Mouse (Mus musculus): ENCODE measurements around the gene Cox16. TPM values are rescaled to one million over a fixed set of nuclear protein-coding genes. Genes with fewer than 3 reads are reported as not detected.
A peak's percentile ranks its signal among the peaks of the same experiment; 100 is the strongest.
"Not testable (repeated sequence)": the region's sequence is repeated elsewhere in the genome, so short reads cannot be mapped to it uniquely, and the experiment has no call there.

The Cox16 gene
- total RNA-seq (2021) = 10 to 100 TPM; 59.6 to 64.3 TPM

- DNase-seq = peak; percentile 85 to 93
- intact Hi-C loops (cut with DNase I) = loop anchor here (2.0 kb wide), 2 partner anchors 48 to 110 kb away; partner anchors contain the start of genes Gm20498, Med6 and Synj2bp
Measured at GRCm38 (mm10) chr12:81484727-81485191, at the start of gene Cox16. Cox16 (minus strand) TSS chr12:81485127.

DNA sequence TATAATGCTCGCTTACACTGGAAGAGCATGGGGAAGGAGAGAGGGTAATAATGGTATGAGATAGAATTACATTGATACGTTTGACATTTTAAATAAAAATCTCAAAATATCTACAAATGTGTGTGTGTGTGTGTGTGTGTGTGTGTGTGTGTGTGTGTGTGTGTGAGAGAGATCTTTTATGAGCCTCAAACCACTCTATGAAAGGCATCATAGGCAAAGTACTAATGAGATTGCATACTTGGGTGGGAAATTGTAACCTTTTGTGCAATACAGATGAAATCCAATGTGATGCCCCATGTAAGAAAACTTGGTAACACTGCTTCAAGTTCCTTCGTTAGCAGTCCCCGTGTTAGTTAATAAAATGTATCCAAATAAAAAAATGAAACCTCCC lies 48.1 kb upstream of the Cox16 start:
- intact Hi-C loops (cut with DNase I) = loop anchor here (2.0 kb wide), 1 partner anchor 48 kb away; the partner anchor contains the start of gene Cox16
- DNase-seq = no peak

DNA sequence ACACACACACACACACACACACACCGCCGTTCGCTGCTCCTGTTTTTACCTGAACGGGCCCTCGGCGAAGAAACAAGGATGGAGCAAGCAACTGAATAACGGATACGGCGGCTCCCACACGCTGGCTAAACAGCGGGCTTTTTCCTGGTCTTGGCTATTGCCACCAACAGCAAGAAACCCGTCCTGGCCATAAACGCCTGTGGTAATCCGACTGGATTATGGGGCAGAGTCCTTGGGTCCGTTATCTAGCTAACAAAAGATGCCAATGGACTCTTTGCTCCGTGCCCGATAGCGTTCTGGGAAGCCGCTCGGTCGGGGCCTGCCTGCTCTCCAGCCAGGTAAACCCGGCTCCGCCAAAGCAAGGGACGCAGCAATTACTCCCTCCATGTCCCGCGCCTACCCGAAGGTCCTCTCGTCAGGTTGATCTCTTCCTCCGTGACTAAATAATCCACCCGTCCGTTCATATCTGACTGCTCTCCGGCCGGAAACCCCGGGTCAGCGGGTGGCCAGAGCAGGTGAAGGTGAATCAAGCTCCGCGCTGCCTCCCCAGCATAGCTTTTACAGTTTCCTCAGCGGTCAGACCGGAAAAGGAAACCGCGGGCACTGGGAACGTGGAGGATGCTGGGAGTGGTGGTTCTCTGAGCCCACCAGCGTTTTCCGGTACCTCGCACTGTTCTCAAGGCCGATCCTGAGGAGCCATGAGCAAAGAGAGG lies 47.5 kb upstream of the Cox16 start, which contains the start of the genes Gm20498 and Synj2bp:
Gene Gm20498 (minus strand): TSS at position 590 of the 713 bp plus-strand sequence.
Gene Synj2bp (minus strand): TSS at position 596 of the 713 bp plus-strand sequence.
- peak; percentile 79 to 81 for DNase-seq
- intact Hi-C loops (cut with DNase I) = loop anchor here (2.0 kb wide), 1 partner anchor 48 kb away; the partner anchor contains the start of gene Cox16

DNA sequence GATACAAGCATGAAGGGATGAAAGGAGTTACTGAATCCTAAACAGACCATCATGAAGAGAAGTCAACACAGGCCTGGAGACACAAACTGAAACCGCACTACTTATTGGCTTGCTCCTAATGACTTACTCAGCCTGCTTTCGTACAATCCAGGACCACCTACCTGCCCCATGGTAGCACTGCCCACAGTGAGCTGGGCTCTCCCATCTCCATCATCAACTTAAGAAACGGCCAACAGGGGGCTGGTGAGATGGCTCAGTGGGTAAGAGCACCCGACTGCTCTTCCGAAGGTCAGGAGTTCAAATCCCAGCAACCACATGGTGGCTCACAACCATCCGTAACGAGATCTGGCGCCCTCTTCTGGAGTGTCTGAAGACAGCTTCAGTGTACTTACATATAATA lies 45.7 kb upstream of the Cox16 start:
- intact Hi-C loops (cut with DNase I); DNase-seq: not testable (repeated sequence)

GRCm38 (mm10) chr12:81496906-81497305 lies 12.0 kb upstream of the Cox16 start:
- intact Hi-C loops (cut with DNase I); DNase-seq: not testable (repeated sequence)

- DNase-seq = no peak
- intact Hi-C loops (cut with DNase I) = no loop called here
Measured at GRCm38 (mm10) chr12:81490491-81490890, 5.6 kb upstream of the Cox16 start.

GRCm38 (mm10) chr12:81485311-81485710 lies 384 bp upstream of the Cox16 start:
- intact Hi-C loops (cut with DNase I) = loop anchor here (2.0 kb wide), 2 partner anchors 47 to 109 kb away; partner anchors contain the start of genes Gm20498, Med6 and Synj2bp
- DNase-seq = peak; percentile 5 to 7

DNA sequence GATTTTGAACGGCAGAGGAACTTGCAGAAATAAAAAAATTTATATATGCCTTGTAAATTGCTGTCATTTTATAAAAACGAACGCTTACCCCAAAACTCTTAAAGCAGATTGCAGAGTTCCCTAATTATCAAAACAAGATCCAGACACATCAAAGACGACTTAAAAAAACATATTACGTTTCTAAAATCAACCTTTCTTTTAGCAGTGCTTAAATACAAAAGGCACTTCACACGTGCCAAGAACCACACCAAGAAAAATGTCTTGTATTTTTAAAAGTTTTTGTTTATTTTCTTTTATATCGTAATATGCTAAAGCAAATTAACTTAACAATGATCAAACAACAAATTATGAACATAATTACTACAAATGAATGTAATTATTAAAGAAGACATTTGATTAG lies 715 bp downstream of the Cox16 start:
- no peak for DNase-seq
- intact Hi-C loops (cut with DNase I) = loop anchor here (2.0 kb wide), 2 partner anchors 49 to 111 kb away; partner anchors contain the start of genes Gm20498, Med6 and Synj2bp

- no peak for DNase-seq
- intact Hi-C loops (cut with DNase I) = loop anchor here (2.0 kb wide), 2 partner anchors 49 to 111 kb away; partner anchors contain the start of genes Gm20498, Med6 and Synj2bp
Measured at GRCm38 (mm10) chr12:81483656-81484055, 1.3 kb downstream of the Cox16 start.

DNA sequence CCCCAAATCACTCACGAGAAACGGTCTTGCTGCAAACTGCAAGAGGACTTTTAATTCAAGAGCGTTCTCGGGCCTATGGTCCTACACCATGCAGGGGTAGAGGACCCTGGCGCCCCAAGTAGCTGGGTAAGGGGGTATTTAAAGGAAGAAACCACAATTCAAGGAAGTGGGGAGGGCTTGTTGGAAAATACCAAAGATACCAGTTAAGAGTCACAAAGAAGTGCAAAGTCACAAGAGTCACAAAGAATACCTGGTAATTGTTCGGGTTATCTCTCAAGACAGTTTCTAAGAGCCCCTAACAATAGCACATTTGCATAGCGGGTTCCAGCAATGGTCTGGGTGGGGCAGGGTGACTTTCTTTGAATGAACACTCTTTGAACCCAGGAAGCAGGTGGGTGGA lies 25.9 kb downstream of the Cox16 start:
- intact Hi-C loops (cut with DNase I); DNase-seq: not testable (repeated sequence)

- intact Hi-C loops (cut with DNase I); DNase-seq: not testable (repeated sequence)
Measured at GRCm38 (mm10) chr12:81438985-81439384, 45.9 kb downstream of the Cox16 start.

- DNase-seq; intact Hi-C loops (cut with DNase I): not testable (repeated sequence)
Measured at GRCm38 (mm10) chr12:81434778-81435177, 50.1 kb downstream of the Cox16 start.

GRCm38 (mm10) chr12:81421846-81422245 lies 63.1 kb downstream of the Cox16 start, which contains the start of gene Adam4:
Adam4 (minus strand) TSS chr12:81421946.
- intact Hi-C loops (cut with DNase I) = no loop called here
- no peak for DNase-seq

DNA sequence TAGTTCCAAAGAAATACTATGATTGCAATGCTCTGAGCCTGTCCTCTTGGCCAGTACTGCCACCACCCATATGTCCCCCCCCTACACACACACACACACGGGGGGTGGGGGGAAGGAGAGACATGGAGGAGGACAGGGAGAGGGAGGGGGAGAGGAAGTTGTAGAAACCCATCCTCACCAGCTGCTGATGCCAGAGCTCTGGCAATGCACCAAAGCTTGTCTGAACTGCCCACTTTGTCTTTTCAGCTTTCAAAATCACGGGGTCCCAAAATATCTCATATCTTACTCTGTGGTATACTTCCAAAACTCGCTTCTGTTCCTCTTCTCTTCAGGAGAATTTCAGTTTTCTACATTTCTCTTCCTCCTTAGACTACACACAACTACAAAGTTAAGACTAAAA lies 71.7 kb downstream of the Cox16 start:
- no peak for DNase-seq
- intact Hi-C loops (cut with DNase I) = no loop called here

- no peak for DNase-seq
- intact Hi-C loops (cut with DNase I) = no loop called here
Measured at GRCm38 (mm10) chr12:81408966-81409365, 76.0 kb downstream of the Cox16 start.

- DNase-seq = peak; percentile 33 to 44
Measured at GRCm38 (mm10) chr12:81402187-81402586, 82.7 kb downstream of the Cox16 start.

GRCm38 (mm10) chr12:81379364-81379763 lies 105.6 kb downstream of the Cox16 start, which contains the start of gene Gm4787:
Gm4787 (minus strand) TSS chr12:81379464.
- intact Hi-C loops (cut with DNase I); DNase-seq: not testable (repeated sequence)

More at GRCm38 (mm10) chr12:81402187-81402586, 82.7 kb downstream of the Cox16 start:
- intact Hi-C loops (cut with DNase I) = loop anchor here (1.0 kb wide), 2 partner anchors 203 to 420 kb away; no protein-coding TSS in a partner anchor

- intact Hi-C loops (cut with DNase I) = no loop called here
- no peak for DNase-seq
Measured at GRCm38 (mm10) chr12:81333841-81334240, 151.1 kb downstream of the Cox16 start.

DNA sequence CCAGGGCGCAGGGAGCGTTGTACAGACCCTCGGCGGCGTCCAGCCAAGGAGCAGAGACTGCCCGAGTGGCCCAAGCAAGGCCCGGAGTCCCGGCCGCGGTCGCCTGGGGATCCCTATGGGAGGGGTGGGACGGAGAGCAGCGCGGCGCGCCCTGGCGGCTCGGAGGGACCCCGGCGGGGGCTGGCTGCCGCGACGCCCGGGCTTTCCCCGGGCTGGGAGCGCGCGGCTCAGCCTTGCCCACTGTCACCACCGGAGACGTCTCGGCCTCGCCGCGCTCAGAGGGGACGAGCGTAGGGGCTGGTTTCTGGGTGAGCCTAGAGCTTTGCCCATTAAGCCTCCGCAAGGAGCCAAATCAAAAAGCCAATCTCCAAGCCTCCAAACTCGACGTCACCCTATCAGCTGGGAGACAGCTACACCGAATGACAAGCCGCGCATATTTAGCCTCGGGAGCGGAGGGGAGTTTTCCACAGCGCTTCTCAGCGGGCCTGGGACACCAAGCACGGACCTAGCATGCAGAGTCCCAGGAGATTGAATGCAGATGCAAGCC lies 152.0 kb downstream of the Cox16 start, which contains the start of gene Slc8a3:
Gene Slc8a3 (minus strand): TSS at position 306 of the 547 bp plus-strand sequence.
- DNase-seq = peak in 1 of 2 experiments; percentile 3
- intact Hi-C loops (cut with DNase I) = no loop called here

GRCm38 (mm10) chr12:81331937-81332874 lies 152.7 kb downstream of the Cox16 start:
- peak in 1 of 2 experiments; percentile 2 for DNase-seq
- intact Hi-C loops (cut with DNase I) = no loop called here

All from heart, postnatal 36 days (tissue).